Mouse (Mus musculus) cerebellum, adult 11-12 months (tissue): Measurements from ENCODE around the gene Armc3.

ENCODE experiments used
- DNase-seq: peaks from one replicate; pipeline ENCODE4 v3.0.0; 2022

The Armc3 gene

DNA sequence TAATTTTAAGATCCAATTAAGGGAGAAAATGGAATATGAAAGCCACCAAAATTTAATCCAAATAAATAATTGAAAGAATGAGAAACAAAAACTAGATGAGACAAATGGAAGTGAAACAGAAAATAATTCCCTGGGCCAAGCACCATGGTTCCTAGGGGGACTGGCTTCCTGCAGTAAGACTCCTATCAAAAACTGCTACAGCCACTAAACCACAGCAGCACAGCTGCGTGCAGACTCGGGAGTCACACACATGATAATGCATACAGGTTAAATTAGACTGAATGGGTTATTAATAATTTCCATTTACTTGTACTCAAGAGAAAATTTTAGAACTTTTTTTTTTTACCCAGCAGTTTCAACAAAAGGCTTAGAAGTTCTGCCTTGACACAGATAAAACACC, 154.1 kb downstream of the Armc3 start:
- DNase-seq, result no peak
